Mouse (Mus musculus): ENCODE measurements around the gene Serpina3n. TPM values are rescaled to one million over a fixed set of nuclear protein-coding genes. Genes with fewer than 3 reads are reported as not detected.
"Not testable (repeated sequence)": the region's sequence is repeated elsewhere in the genome, so short reads cannot be mapped to it uniquely, and the experiment has no call there.

Gene Serpina3n
- total RNA-seq (2014; rRNA removed) (12.1 and 14.8 TPM in 2 replicates), polyA plus RNA-seq (2015; fragmentation: Nextera tagmentation; extraction: Ambion mirVana) (6.7 and 8.5 TPM in 2 replicates)

DNA sequence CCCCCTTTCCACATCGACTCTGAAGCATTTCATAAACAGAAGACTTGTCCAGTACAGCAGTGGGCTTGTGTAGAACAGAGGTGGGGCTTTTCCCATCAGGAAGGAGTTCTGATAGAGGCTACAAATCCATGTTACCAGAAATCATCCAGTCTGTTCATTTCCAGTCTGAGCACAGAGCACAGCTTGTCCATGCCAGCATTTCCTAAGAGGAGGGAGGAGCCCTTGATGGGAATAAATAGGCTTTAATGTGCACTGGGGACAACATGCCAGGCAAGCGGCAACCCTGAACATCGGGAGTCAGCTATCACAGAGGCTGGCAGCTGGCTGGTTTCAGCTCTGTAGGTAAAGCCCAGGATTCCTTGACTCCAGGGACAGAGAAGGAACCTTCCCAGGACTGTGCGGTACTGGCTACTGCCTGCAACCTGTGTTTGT, at the start of gene Serpina3n:
Gene Serpina3n, plus strand, starts transcription at position 276 of the 432 bp plus-strand sequence.
- Histone ChIP-seq H3K36me3 (ENCODE audit: insufficient read depth, low read length) (no peaks in the 10 kb centered on the region), H3K4me1 (ENCODE audit: insufficient read depth, low read length) (no peaks in the 10 kb centered on the region), H3K27ac (peak within 1 kb of the TSS; percentile 51; the same call in 1 of the 2 replicates), H3K4me3 (ENCODE audit: low read length) (no peak within 1 kb of the TSS), H3K27me3 (ENCODE audit: insufficient read depth, low read length) (no peaks in the 10 kb centered on the region), H3K9ac (replicated peaks; ENCODE audit: low read length) (0 out of 2 replicates have a peak within 1 kb of the TSS, but pooled peaks have one; percentile 24), H3K9me3 (ENCODE audit: low read length) (no peaks in the 10 kb centered on the region), H3K4me2 (ENCODE audit: low read depth, low read length) (peak within 1 kb of the TSS; percentile 35; the same call in 1 of the 2 replicates)
- no peak for TF ChIP-seq CTCF (IDR thresholded peaks at IDR 0.05; ENCODE audit: low read depth)
- WGBS, result 31% methylated on average over 4 of the region's 4 CpGs
- ATAC-seq, result peak; percentile 84
- peak; percentile 25 for DNase-seq (ENCODE audit: low spot score)

GRCm38 (mm10) chr12:104369986-104370385, 36.5 kb upstream of the Serpina3n start:
- no peak for DNase-seq (ENCODE audit: low spot score)
- TF ChIP-seq CTCF (IDR thresholded peaks at IDR 0.05; ENCODE audit: low read depth), result no peak
- Histone ChIP-seq H3K4me3 (ENCODE audit: low read length) (no peak overlapping the region), H3K9ac (replicated peaks; ENCODE audit: low read length) (no peak overlapping the region), H3K4me2 (ENCODE audit: low read depth, low read length) (no peak overlapping the region), H3K9me3 (ENCODE audit: low read length) (no peaks in the 10 kb centered on the region), H3K4me1 (ENCODE audit: insufficient read depth, low read length) (no peaks in the 10 kb centered on the region), H3K36me3 (ENCODE audit: insufficient read depth, low read length) (no peaks in the 10 kb centered on the region), H3K27me3 (ENCODE audit: insufficient read depth, low read length) (no peaks in the 10 kb centered on the region), H3K27ac (no peak overlapping the region)
- ATAC-seq, result no peak
- WGBS, result 91% methylated on average over 3 of the region's 3 CpGs

DNA sequence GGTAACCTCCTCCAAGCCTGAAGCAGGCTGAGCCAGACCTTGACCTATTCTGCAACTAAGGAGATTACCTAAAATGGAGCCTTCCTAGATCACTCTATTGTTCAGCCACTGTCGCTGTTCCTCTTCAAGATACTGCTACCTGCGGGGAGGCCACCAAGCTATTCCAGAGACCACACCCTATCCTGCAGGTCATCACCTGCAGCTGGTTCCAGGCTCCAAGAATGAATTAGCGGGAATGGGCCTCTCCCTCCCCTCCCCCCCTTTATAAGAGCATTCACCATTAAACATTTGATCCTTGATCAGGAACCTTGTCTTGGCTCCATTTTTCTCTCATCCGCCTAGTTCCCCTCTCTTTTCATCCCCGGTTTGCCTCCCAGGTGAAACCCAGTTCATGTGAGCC, 29.4 kb upstream of the Serpina3n start:
- H3K36me3 ChIP-seq (ENCODE audit: insufficient read depth, low read length); ATAC-seq; H3K4me3 ChIP-seq (ENCODE audit: low read length); H3K27ac ChIP-seq; H3K27me3 ChIP-seq (ENCODE audit: insufficient read depth, low read length); DNase-seq (ENCODE audit: low spot score); H3K4me2 ChIP-seq (ENCODE audit: low read depth, low read length); H3K9me3 ChIP-seq (ENCODE audit: low read length); H3K9ac ChIP-seq (replicated peaks; ENCODE audit: low read length); H3K4me1 ChIP-seq (ENCODE audit: insufficient read depth, low read length): not testable (repeated sequence)
- WGBS, result 82% methylated on average over 5 of the region's 5 CpGs

DNA sequence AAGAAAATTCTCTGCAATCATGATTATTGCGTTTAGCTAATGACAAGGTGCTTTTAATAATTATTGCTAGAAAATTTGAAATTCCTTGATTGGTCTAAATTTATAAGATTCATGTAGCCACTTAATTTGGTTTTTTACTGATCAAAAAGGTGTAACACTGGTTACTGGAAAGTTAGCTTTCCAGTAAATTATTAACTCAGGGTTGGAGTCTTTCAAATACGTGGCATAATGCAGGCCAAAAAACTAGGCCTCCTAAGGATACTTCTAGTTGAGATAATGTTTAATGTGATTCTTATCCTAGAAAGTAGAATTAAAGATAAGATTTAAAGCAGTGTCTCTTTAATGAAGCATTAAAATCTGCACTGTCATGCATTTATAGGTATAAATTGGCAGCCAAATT, 28.2 kb upstream of the Serpina3n start:
- not testable (repeated sequence) for H3K36me3 ChIP-seq (ENCODE audit: insufficient read depth, low read length); H3K9me3 ChIP-seq (ENCODE audit: low read length); H3K4me3 ChIP-seq (ENCODE audit: low read length); ATAC-seq; H3K9ac ChIP-seq (replicated peaks; ENCODE audit: low read length); H3K27ac ChIP-seq; H3K4me1 ChIP-seq (ENCODE audit: insufficient read depth, low read length); DNase-seq (ENCODE audit: low spot score); H3K27me3 ChIP-seq (ENCODE audit: insufficient read depth, low read length); H3K4me2 ChIP-seq (ENCODE audit: low read depth, low read length)
- 82% methylated on average over 2 of the region's 2 CpGs for WGBS

DNA sequence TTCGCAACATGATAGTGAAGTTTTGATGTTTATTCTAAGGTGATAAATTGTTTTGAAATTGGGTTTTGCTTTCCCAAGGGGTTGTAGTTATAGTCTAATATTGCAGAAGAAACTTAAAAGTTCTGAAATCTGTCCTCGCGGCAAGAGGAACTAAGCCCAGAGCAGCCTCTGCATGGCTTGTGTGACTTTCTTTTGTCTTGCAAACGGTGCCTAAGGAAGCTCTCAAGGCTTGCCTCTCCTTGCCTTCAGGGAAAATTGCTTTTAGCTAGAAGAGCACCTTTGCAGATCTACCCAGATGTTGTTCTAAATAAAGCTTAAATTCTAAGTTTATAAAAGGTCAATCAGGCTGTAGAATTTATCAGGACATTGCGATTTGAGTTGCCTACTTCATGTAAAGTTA, 27.7 kb upstream of the Serpina3n start:
- H3K27me3 ChIP-seq (ENCODE audit: insufficient read depth, low read length); DNase-seq (ENCODE audit: low spot score); H3K9ac ChIP-seq (replicated peaks; ENCODE audit: low read length); H3K27ac ChIP-seq; ATAC-seq; H3K4me1 ChIP-seq (ENCODE audit: insufficient read depth, low read length); H3K4me2 ChIP-seq (ENCODE audit: low read depth, low read length); H3K9me3 ChIP-seq (ENCODE audit: low read length); H3K4me3 ChIP-seq (ENCODE audit: low read length); H3K36me3 ChIP-seq (ENCODE audit: insufficient read depth, low read length): not testable (repeated sequence)
- WGBS, result 49% methylated on average over 5 of the region's 5 CpGs

GRCm38 (mm10) chr12:104379856-104380255, 26.7 kb upstream of the Serpina3n start:
- Histone ChIP-seq H3K9ac (replicated peaks; ENCODE audit: low read length) (no peak overlapping the region), H3K27me3 (ENCODE audit: insufficient read depth, low read length) (no peaks in the 10 kb centered on the region), H3K9me3 (ENCODE audit: low read length) (no peaks in the 10 kb centered on the region), H3K36me3 (ENCODE audit: insufficient read depth, low read length) (no peaks in the 10 kb centered on the region), H3K4me2 (ENCODE audit: low read depth, low read length) (no peak overlapping the region), H3K4me1 (ENCODE audit: insufficient read depth, low read length) (no peaks in the 10 kb centered on the region), H3K4me3 (ENCODE audit: low read length) (no peak overlapping the region), H3K27ac (no peak overlapping the region)
- ATAC-seq, result no peak
- DNase-seq (ENCODE audit: low spot score), result no peak
- WGBS, result 95% methylated on average over 11 of the region's 11 CpGs
- no peak for TF ChIP-seq CTCF (IDR thresholded peaks at IDR 0.05; ENCODE audit: low read depth)

DNA sequence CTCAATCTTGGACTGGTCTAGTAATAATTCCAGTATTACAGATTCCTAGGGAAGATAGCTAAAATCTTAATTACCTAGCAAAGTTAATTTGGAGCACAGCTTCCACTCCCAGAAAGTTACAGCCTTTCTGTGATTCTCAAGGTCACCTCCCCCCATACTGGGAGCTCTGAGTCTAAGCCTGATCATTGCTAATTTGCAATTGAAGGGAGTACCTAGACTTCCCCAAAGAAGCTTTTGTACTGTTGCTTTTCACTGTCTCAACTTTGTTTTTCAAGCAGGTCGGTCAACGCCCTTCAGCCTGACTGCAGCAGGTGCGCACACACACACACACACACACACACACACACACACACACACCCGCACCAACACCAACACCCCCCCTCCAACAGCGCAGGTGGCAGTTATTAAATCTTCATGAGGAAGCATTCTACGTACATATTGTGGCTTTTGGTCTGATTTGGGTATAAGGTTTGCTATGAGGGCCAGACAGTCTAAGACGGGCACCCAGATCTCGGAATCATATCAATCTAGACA, 25.4 kb upstream of the Serpina3n start:
- H3K27ac ChIP-seq; H3K9ac ChIP-seq (replicated peaks; ENCODE audit: low read length); DNase-seq (ENCODE audit: low spot score); H3K4me3 ChIP-seq (ENCODE audit: low read length); H3K4me1 ChIP-seq (ENCODE audit: insufficient read depth, low read length); H3K36me3 ChIP-seq (ENCODE audit: insufficient read depth, low read length); H3K27me3 ChIP-seq (ENCODE audit: insufficient read depth, low read length); H3K9me3 ChIP-seq (ENCODE audit: low read length); ATAC-seq; H3K4me2 ChIP-seq (ENCODE audit: low read depth, low read length): not testable (repeated sequence)
- 91% methylated on average over 8 of the region's 8 CpGs for WGBS

DNA sequence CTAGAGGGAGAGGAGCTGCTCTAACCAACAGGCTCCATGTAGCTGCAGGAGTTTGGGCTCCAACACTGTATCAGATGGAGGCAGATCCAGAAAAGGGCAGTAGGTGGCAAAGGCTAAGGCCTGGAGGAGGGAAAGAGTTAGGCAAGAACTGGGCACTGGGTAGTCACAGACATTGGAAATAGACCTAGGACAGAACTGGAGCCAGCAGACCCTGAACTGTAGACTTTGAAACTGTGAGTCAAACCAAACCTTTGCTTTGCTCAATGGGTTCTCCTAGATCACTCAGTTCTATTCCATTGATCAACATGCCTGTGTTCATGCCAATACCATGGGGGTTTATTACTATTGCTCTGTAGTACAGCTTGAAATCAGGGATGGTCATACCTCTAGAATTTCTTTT, 20.5 kb upstream of the Serpina3n start:
- H3K27me3 ChIP-seq (ENCODE audit: insufficient read depth, low read length); H3K4me1 ChIP-seq (ENCODE audit: insufficient read depth, low read length); H3K9me3 ChIP-seq (ENCODE audit: low read length); ATAC-seq; H3K36me3 ChIP-seq (ENCODE audit: insufficient read depth, low read length); DNase-seq (ENCODE audit: low spot score); H3K4me2 ChIP-seq (ENCODE audit: low read depth, low read length); H3K27ac ChIP-seq; H3K9ac ChIP-seq (replicated peaks; ENCODE audit: low read length); H3K4me3 ChIP-seq (ENCODE audit: low read length): not testable (repeated sequence)

GRCm38 (mm10) chr12:104386878-104387277, 19.7 kb upstream of the Serpina3n start:
- not testable (repeated sequence) for H3K4me2 ChIP-seq (ENCODE audit: low read depth, low read length); H3K9me3 ChIP-seq (ENCODE audit: low read length); H3K36me3 ChIP-seq (ENCODE audit: insufficient read depth, low read length); DNase-seq (ENCODE audit: low spot score); H3K27me3 ChIP-seq (ENCODE audit: insufficient read depth, low read length); ATAC-seq; H3K4me1 ChIP-seq (ENCODE audit: insufficient read depth, low read length); H3K4me3 ChIP-seq (ENCODE audit: low read length); H3K9ac ChIP-seq (replicated peaks; ENCODE audit: low read length); H3K27ac ChIP-seq
- WGBS, result 71% methylated on average over 2 of the region's 2 CpGs
